Mouse (Mus musculus): ENCODE results near the gene Smg7.

- no peak for TF ChIP-seq CTCF (IDR thresholded peaks at IDR 0.05; ENCODE audit: low read depth)
- no peak for TF ChIP-seq EP300 (optimal IDR thresholded peaks at IDR 0.05)
These were observed 32.5 kb downstream of the Smg7 start for GRCm38 (mm10) chr1:152869901-152870300.

Data from stomach, postnatal 0 days (tissue).